Mouse (Mus musculus) limb, embryonic 10.5 days (tissue): ENCODE measurements around the gene Prkca. TPM values are rescaled to one million over a fixed set of nuclear protein-coding genes. Genes with fewer than 3 reads are reported as not detected.

Experiments
- DNase-seq: peaks from one replicate; pipeline ENCODE4 v3.0.0-alpha.2; 2017; ENCODE audit warnings: low spot score
- H3K27ac ChIP-seq: fragments of 300-500 bp; sonication (generic); 2 replicates; pipeline ENCODE4 v1.5.1; 2016; ENCODE audit warnings: mild to moderate bottlenecking
- H3K27me3 ChIP-seq: fragments of 300-500 bp; sonication (generic); 2 replicates; pipeline ENCODE4 v1.6.1; 2016; ENCODE audit warnings: low read depth, mild to moderate bottlenecking; ENCODE audit not compliant: poor library complexity, severe bottlenecking
- H3K36me3 ChIP-seq: fragments of 300-500 bp; sonication (generic); 2 replicates; pipeline ENCODE4 v1.6.1; 2016; ENCODE audit warnings: mild to moderate bottlenecking, moderate library complexity
- H3K4me1 ChIP-seq: fragments of 300-500 bp; sonication (generic); 2 replicates; pipeline ENCODE4 v1.6.1; 2016
- H3K4me3 ChIP-seq: fragments of 300-500 bp; sonication (generic); 2 replicates; pipeline ENCODE4 v1.5.1; 2016; ENCODE audit warnings: mild to moderate bottlenecking, moderate library complexity
- H3K9me3 ChIP-seq: fragments of 300-500 bp; sonication (generic); replicated peaks from 2 replicates; pipeline ENCODE4 v1.6.1; 2016; ENCODE audit warnings: mild to moderate bottlenecking
- WGBS: fragments of 180-500 bp; shearing (Covaris S2); methylation state at CpG from one replicate; pipeline ENCODE4 v1.1.7; 2016; 5-methylcytosine and 5-hydroxymethylcytosine counted together
- polyA plus RNA-seq: library from polyadenylated mRNA; unstranded; fragments of >200 nt; fragmentation: Nextera tagmentation; extraction: Ambion mirVana; gene quantifications from 2 replicates; pipeline ENCODE4 v1.2.1, GENCODE M21; 2016

The Prkca gene
- polyA plus RNA-seq, 1 experiment from 2014 or later, result 3.7 TPM

- Histone ChIP-seq H3K27ac (no peak overlapping the region), H3K36me3 (no peaks in the 10 kb centered on the region), H3K4me3 (no peak overlapping the region), H3K27me3 (no peaks in the 10 kb centered on the region), H3K9me3 (no peaks in the 10 kb centered on the region), H3K4me1 (peaks cover 3% of the 10 kb centered on the region; the same call in 1 of the 2 replicates)
- DNase-seq, result no peak
- 84% methylated on average over 3 of the region's 3 CpGs for WGBS
Measured at GRCm38 (mm10) chr11:108170107-108170506, 173.6 kb downstream of the Prkca start.

DNA sequence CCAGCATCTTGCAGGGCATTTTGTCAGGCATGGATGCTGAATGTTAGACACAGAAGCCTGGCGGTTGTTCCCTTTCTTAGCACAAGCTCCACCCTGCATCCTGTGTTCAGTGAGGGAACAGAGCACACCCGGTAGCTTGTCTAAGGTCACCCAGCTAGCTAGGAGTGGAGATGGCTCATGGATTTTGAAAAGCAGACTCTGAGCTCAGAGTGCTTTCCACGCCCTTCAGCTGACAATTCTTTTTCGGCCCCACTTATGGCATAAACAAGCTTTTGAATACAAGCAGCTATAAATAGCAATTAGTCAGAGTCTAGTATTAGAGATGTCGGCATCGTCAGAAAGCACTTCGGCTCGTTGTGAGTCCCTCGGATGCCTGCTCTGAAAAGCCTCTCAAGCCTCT is 178.0 kb downstream of the Prkca start:
- Histone ChIP-seq H3K27me3 (no peaks in the 10 kb centered on the region), H3K4me1 (peaks cover 3% of the 10 kb centered on the region; the same call in 1 of the 2 replicates), H3K4me3 (no peak overlapping the region), H3K9me3 (no peaks in the 10 kb centered on the region), H3K27ac (no peak overlapping the region), H3K36me3 (no peaks in the 10 kb centered on the region)
- 82% methylated on average over 9 of the region's 9 CpGs for WGBS
- DNase-seq, result no peak

GRCm38 (mm10) chr11:108162639-108163038 is 181.1 kb downstream of the Prkca start:
- Histone ChIP-seq H3K36me3 (no peaks in the 10 kb centered on the region), H3K27ac (no peak overlapping the region), H3K27me3 (no peaks in the 10 kb centered on the region), H3K4me1 (no peaks in the 10 kb centered on the region; the same call in 1 of the 2 replicates), H3K9me3 (no peaks in the 10 kb centered on the region), H3K4me3 (no peak overlapping the region)
- 97% methylated on average over 1 of the region's 1 CpGs for WGBS
- no peak for DNase-seq

GRCm38 (mm10) chr11:108162110-108162509 is 181.6 kb downstream of the Prkca start:
- Histone ChIP-seq H3K4me3 (no peak overlapping the region), H3K4me1 (no peaks in the 10 kb centered on the region; the same call in 1 of the 2 replicates), H3K36me3 (no peaks in the 10 kb centered on the region), H3K9me3 (no peaks in the 10 kb centered on the region), H3K27ac (no peak overlapping the region), H3K27me3 (no peaks in the 10 kb centered on the region)
- no peak for DNase-seq
- 78% methylated on average over 4 of the region's 4 CpGs for WGBS

DNA sequence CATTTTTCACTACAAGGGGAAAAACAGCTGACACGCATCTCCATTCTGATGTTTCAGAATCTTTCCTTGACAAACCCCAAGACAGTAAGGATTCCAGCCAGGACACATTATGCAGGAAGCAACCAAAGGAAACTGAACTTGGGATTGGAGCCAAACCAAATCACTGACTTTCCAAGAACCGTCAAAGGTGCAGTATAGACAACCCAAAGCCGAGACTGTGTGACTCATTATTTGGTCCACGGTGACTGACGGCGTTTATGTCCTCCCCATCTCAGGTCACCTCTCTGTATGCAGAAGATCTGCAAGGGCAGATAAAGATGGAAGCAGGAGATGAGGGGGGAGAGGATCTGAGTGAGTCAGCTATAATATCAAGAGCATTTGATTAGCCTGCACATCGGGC is 183.7 kb downstream of the Prkca start:
- no peak overlapping the region for H3K27ac ChIP-seq
- peaks cover 8% of the 10 kb centered on the region for H3K4me1 ChIP-seq
- DNase-seq, result no peak
- WGBS, result 96% methylated on average over 7 of the region's 7 CpGs
- H3K9me3 ChIP-seq, result no peaks in the 10 kb centered on the region
- H3K4me3 ChIP-seq, result no peak overlapping the region
- no peaks in the 10 kb centered on the region for H3K36me3 ChIP-seq
- no peaks in the 10 kb centered on the region for H3K27me3 ChIP-seq

DNA sequence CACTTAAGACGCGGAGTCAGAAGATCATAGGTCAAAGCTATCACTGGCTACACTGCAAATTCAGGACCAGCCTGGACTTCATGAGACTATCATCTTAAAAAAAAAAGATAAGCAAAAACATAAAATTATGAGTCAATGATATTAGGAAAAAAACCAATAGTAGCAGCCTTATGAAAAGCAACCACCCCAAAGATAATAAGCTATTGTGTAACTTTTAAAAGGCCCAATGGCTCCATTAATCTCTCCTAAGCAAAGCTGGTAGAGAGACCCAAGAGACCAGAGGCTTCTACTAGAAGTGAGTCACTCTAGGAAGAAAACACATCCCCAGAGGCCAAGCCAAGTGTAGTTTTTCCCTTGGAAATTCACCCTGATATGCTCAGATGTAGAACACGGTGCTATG is 185.7 kb downstream of the Prkca start:
- Histone ChIP-seq H3K36me3 (no peaks in the 10 kb centered on the region), H3K9me3 (no peaks in the 10 kb centered on the region), H3K27me3 (no peaks in the 10 kb centered on the region), H3K4me3 (no peak overlapping the region), H3K27ac (no peak overlapping the region), H3K4me1 (peaks cover 8% of the 10 kb centered on the region)
- 98% methylated on average over 3 of the region's 3 CpGs for WGBS
- DNase-seq, result no peak

GRCm38 (mm10) chr11:108157074-108157473 is 186.7 kb downstream of the Prkca start:
- 90% methylated on average over 5 of the region's 5 CpGs for WGBS
- H3K4me1 ChIP-seq, result peaks cover 17% of the 10 kb centered on the region
- no peak overlapping the region for H3K4me3 ChIP-seq
- no peaks in the 10 kb centered on the region for H3K27me3 ChIP-seq
- DNase-seq, result no peak
- H3K36me3 ChIP-seq, result no peaks in the 10 kb centered on the region
- H3K9me3 ChIP-seq, result no peaks in the 10 kb centered on the region
- no peak overlapping the region for H3K27ac ChIP-seq

- Histone ChIP-seq H3K4me1 (peaks cover 26% of the 10 kb centered on the region), H3K36me3 (no peaks in the 10 kb centered on the region), H3K4me3 (no peak overlapping the region), H3K9me3 (no peaks in the 10 kb centered on the region), H3K27me3 (no peaks in the 10 kb centered on the region), H3K27ac (0 out of 2 replicates have a peak overlapping the region, but pooled peaks have one; percentile 28)
- 69% methylated on average over 5 of the region's 5 CpGs for WGBS
- DNase-seq, result no peak
Measured at GRCm38 (mm10) chr11:108156107-108156506, 187.6 kb downstream of the Prkca start.

DNA sequence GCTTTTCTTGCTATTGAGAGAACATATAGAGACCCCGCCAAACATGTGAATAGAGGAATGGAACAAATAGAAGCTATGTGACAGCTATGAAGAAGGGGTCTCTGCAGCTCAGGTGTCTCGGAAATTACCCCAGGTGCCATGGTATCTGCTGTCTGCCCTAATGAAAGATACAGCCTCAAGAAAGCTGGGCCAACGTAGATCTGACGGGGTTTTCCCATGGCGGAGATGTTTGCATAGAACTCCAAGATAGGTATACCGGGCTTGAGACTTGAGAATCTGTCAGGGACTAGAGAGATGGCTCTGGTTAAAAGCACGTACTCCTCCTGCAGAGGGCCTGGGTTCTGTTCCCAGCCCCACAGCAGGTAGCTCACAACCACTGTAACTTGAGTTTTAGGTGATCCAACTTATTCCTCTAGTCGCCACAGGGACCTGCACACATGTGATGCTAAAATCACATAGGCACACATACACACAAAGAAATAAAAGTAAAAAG is 188.6 kb downstream of the Prkca start:
- Histone ChIP-seq H3K27me3 (no peaks in the 10 kb centered on the region), H3K36me3 (no peaks in the 10 kb centered on the region), H3K27ac (no peak overlapping the region), H3K4me1 (peaks cover 36% of the 10 kb centered on the region), H3K4me3 (no peak overlapping the region), H3K9me3 (no peaks in the 10 kb centered on the region)
- no peak for DNase-seq
- 95% methylated on average over 8 of the region's 8 CpGs for WGBS

- Histone ChIP-seq H3K27me3 (no peaks in the 10 kb centered on the region), H3K36me3 (no peaks in the 10 kb centered on the region), H3K9me3 (no peaks in the 10 kb centered on the region), H3K4me1 (peaks cover 37% of the 10 kb centered on the region), H3K27ac (no peak overlapping the region), H3K4me3 (no peak overlapping the region)
- 91% methylated on average over 9 of the region's 9 CpGs for WGBS
- no peak for DNase-seq
Measured at GRCm38 (mm10) chr11:108153997-108154841, 189.5 kb downstream of the Prkca start.

DNA sequence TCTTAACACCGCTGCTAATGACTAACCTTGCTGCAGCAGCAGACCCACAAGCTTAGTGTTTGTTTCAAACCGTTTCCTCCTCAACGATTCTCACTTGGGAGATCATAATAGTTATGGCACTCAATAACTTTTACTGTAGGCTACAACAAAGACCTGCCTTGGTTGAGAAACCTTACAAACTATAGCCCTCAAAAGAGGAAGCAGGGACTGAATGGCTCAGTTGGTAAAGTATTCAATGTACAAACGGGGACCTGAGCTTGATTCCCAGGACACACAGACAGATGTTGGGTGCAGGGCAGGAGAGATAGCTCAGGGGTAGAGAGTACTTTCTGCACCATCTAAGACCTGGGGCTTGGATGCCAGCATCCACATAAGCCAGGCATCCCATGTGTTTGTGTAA is 191.1 kb downstream of the Prkca start:
- DNase-seq, result no peak
- WGBS, result 85% methylated on average over 4 of the region's 4 CpGs
- H3K27me3 ChIP-seq, result no peaks in the 10 kb centered on the region
- no peak overlapping the region for H3K27ac ChIP-seq
- peaks cover 48% of the 10 kb centered on the region for H3K4me1 ChIP-seq
- H3K9me3 ChIP-seq, result no peaks in the 10 kb centered on the region
- H3K36me3 ChIP-seq, result no peaks in the 10 kb centered on the region
- H3K4me3 ChIP-seq, result no peak overlapping the region

GRCm38 (mm10) chr11:108150410-108150809 is 193.3 kb downstream of the Prkca start:
- Histone ChIP-seq H3K9me3 (no peaks in the 10 kb centered on the region), H3K4me1 (peaks cover 44% of the 10 kb centered on the region), H3K36me3 (no peaks in the 10 kb centered on the region), H3K27ac (peak overlapping the region; percentile 53; the same call in 1 of the 2 replicates), H3K27me3 (no peaks in the 10 kb centered on the region), H3K4me3 (no peak overlapping the region)
- WGBS, result 58% methylated on average over 7 of the region's 7 CpGs
- peak; percentile 42 for DNase-seq

- H3K9me3 ChIP-seq, result no peaks in the 10 kb centered on the region
- DNase-seq, result no peak
- peaks cover 44% of the 10 kb centered on the region for H3K4me1 ChIP-seq
- WGBS, result 86% methylated on average over 9 of the region's 9 CpGs
- no peak overlapping the region for H3K4me3 ChIP-seq
- no peaks in the 10 kb centered on the region for H3K36me3 ChIP-seq
- no peaks in the 10 kb centered on the region for H3K27me3 ChIP-seq
- no peak overlapping the region for H3K27ac ChIP-seq
Measured at GRCm38 (mm10) chr11:108149187-108149586, 194.5 kb downstream of the Prkca start.
